Mouse (Mus musculus): ENCODE measurements around the gene Dennd4a. TPM values are rescaled to one million over a fixed set of nuclear protein-coding genes. Genes with fewer than 3 reads are reported as not detected.

The Dennd4a gene
- polyA plus RNA-seq, 1 experiment from 2014 or later, result 5.2 TPM

DNA sequence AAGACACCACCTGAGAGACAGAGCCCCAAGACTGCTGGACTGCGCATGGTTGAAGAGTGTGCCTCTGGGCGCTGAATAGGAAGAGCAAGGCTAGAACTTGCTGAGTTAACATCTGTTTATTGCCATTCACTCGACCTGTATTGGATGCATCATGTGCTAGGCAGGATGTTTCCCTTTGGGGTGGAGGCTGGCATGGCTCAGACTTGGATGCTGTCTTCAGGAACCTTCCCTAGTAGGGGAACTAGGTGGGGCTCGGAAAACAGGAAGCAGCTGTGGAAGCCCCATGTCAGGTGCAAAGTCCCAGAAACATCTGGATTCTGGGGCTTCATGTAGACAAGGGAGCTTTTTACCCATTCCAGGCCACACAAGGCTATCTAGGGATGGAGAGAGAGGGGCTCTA is 119.1 kb downstream of the Dennd4a start:
- no peaks in the 10 kb centered on the region for H3K36me3 ChIP-seq (ENCODE audit: insufficient read depth, low read length)
- no peak overlapping the region for H3K9ac ChIP-seq (replicated peaks; ENCODE audit: low read length)
- H3K4me2 ChIP-seq (replicated peaks; ENCODE audit: low read depth, low read length), result no peak overlapping the region
- ATAC-seq (ENCODE audit: low FRiP score, low TSS enrichment), result no peak
- H3K4me3 ChIP-seq (ENCODE audit: low read length), result no peak overlapping the region
- no peak overlapping the region for H3K27ac ChIP-seq (ENCODE audit: low read length)
- no peaks in the 10 kb centered on the region for H3K27me3 ChIP-seq (ENCODE audit: insufficient read depth, low read length)
- H3K9me3 ChIP-seq (ENCODE audit: low read length), result no peaks in the 10 kb centered on the region
- 76% methylated on average over 4 of the region's 4 CpGs for WGBS
- H3K4me1 ChIP-seq (ENCODE audit: insufficient read depth, low read length), result peaks cover 5% of the 10 kb centered on the region; the same call in 1 of the 2 replicates

DNA sequence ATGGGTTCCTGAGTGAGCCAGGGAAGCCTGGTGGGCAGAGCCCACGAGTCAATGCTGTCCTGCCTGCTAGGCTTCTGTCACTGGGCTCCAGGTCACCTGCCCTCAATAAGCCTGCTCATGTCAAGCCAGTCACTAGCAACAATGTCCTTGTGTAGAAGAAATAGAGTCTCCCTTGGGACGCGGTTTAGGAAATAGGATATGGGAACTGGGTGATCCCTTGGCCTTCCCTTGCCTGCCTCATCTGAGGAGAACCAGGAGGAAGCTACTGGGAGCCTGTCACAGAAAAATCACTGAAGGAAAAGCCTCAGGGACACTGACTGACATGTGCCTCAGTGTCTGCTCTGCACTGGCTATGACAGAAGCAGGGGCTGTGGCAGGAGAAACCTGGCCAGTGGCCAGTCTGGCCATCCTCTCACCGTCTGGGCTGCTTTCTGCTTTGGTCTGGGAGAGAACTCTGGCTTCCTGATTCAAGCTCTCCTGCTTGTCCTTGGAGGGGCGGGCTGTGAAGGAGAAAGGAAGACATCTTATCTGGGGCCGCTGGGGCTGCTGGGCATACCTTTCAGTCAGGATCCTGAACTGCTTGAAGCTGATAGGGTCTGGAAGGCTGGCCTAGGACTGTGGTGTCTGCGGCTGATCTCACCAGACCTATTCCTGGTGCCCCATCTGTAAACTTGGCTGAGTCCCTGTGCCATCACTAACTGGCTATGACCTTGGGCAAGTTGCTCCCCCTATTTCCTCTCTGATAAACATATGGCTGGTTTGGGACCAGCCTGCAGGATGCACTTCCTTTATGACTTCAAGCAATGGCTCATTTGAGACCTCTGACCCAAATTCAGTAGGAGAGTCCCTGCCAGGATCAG is 120.8 kb downstream of the Dennd4a start:
- ATAC-seq (ENCODE audit: low FRiP score, low TSS enrichment), result no peak
- 68% methylated on average over 7 of the region's 7 CpGs for WGBS
- H3K9me3 ChIP-seq (ENCODE audit: low read length), result no peaks in the 10 kb centered on the region
- H3K9ac ChIP-seq (replicated peaks; ENCODE audit: low read length), result no peak overlapping the region
- no peaks in the 10 kb centered on the region for H3K36me3 ChIP-seq (ENCODE audit: insufficient read depth, low read length)
- H3K27me3 ChIP-seq (ENCODE audit: insufficient read depth, low read length), result no peaks in the 10 kb centered on the region
- H3K4me2 ChIP-seq (replicated peaks; ENCODE audit: low read depth, low read length), result no peak overlapping the region
- no peak overlapping the region for H3K4me3 ChIP-seq (ENCODE audit: low read length)
- H3K27ac ChIP-seq (ENCODE audit: low read length), result no peak overlapping the region
- 0 out of 2 replicates have a peak, but pooled peaks cover 5% of the 10 kb centered on the region for H3K4me1 ChIP-seq (ENCODE audit: insufficient read depth, low read length)

DNA sequence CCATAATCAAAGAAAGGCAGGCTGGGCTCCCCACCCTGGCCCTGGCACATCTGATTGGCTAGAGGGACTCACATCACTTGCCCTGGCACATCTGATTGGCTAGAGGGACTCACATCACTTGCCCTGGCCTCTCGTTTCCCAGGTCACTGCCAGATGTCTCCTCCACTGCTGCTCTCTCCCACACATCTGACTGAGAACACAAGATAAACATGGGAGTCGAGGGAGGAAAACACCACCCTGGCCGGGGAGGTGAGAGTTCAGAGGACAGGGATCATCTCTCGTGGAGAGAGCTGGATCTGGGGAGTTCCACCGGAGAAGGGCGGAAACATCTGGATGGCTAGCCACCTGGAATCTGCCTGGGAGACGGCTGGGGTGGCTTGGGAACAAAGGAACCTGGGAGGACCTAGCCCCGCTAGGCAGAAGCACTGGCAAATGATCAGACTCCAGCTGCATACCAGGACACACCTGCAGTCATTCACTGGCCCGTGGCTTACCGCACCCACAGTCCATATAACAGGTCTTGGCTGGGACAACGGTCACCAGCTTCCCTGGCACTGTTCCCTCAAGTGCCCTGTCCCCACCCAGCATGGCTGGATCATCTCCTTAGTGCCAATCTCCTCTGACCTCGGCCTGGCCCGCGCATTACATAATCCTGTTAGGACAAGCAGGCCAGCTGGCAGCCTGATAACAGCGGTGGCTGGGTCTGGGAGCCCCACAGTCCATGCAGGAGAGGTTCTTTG is 123.0 kb downstream of the Dennd4a start:
- H3K4me1 ChIP-seq (ENCODE audit: insufficient read depth, low read length), result 0 out of 2 replicates have a peak, but pooled peaks cover 5% of the 10 kb centered on the region
- H3K36me3 ChIP-seq (ENCODE audit: insufficient read depth, low read length), result no peaks in the 10 kb centered on the region
- 32% methylated on average over 15 of the region's 15 CpGs for WGBS
- H3K4me2 ChIP-seq (replicated peaks; ENCODE audit: low read depth, low read length), result peak overlapping the region; percentile 40
- no peaks in the 10 kb centered on the region for H3K27me3 ChIP-seq (ENCODE audit: insufficient read depth, low read length)
- ATAC-seq (ENCODE audit: low FRiP score, low TSS enrichment), result peak; percentile 76
- H3K27ac ChIP-seq (ENCODE audit: low read length), result 0 out of 2 replicates have a peak overlapping the region, but pooled peaks have one; percentile 27
- H3K4me3 ChIP-seq (ENCODE audit: low read length), result 0 out of 2 replicates have a peak overlapping the region, but pooled peaks have one; percentile 9
- no peaks in the 10 kb centered on the region for H3K9me3 ChIP-seq (ENCODE audit: low read length)
- 0 out of 2 replicates have a peak overlapping the region, but pooled peaks have one; percentile 20 for H3K9ac ChIP-seq (replicated peaks; ENCODE audit: low read length)

DNA sequence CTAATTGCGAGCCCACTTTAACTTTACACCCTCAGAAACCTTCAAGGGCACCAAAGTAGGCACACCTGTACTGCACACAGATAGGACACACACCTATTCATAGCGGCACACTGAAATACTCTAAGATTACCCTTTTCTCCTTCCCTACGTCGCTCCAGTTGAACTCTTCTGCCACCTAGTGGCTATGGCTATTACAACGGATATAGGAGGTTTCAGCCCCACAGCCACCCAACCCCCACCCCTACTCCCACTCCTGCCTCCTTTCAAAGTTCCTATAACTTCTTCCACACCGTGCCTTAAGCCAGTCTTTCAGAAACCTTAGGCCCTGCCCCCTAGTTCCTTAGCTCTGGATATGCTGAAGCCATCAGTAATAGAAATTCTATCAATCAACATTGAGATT is 125.4 kb downstream of the Dennd4a start:
- H3K4me2 ChIP-seq (replicated peaks; ENCODE audit: low read depth, low read length), result no peak overlapping the region

DNA sequence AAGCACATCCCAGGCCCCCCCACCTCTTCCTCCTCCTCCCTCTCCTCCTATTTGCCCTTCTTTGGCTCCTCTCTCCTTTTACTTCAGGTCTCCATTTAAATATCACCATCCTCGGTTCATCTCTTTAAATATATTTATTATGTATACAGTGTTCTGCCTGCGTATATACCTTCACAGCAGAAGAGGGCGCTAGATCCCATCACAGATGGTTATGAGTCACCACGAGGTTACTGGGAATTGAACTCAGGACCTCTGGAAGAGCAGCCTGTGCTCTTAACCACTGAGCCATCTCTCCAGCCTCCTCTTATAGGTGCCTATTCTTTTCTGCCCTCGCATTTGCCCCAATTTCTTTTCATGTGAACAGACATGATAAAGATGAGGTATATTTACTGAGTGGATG is 126.4 kb downstream of the Dennd4a start:
- no peak overlapping the region for H3K4me2 ChIP-seq (replicated peaks; ENCODE audit: low read depth, low read length)
- no peak overlapping the region for H3K9ac ChIP-seq (replicated peaks; ENCODE audit: low read length)
- 62% methylated on average over 5 of the region's 5 CpGs for WGBS
- H3K9me3 ChIP-seq (ENCODE audit: low read length), result no peaks in the 10 kb centered on the region
- H3K27me3 ChIP-seq (ENCODE audit: insufficient read depth, low read length), result no peaks in the 10 kb centered on the region
- H3K4me1 ChIP-seq (ENCODE audit: insufficient read depth, low read length), result peaks cover 10% of the 10 kb centered on the region; the same call in 1 of the 2 replicates
- no peak for ATAC-seq (ENCODE audit: low FRiP score, low TSS enrichment)
- H3K27ac ChIP-seq (ENCODE audit: low read length), result no peak overlapping the region
- H3K36me3 ChIP-seq (ENCODE audit: insufficient read depth, low read length), result no peaks in the 10 kb centered on the region
- no peak overlapping the region for H3K4me3 ChIP-seq (ENCODE audit: low read length)

More for the DNA sequence above, 125.4 kb downstream of the Dennd4a start:
- ATAC-seq (ENCODE audit: low FRiP score, low TSS enrichment), result no peak
- Histone ChIP-seq H3K27me3 (ENCODE audit: insufficient read depth, low read length) (no peaks in the 10 kb centered on the region), H3K9ac (replicated peaks; ENCODE audit: low read length) (no peak overlapping the region), H3K27ac (ENCODE audit: low read length) (no peak overlapping the region), H3K9me3 (ENCODE audit: low read length) (no peaks in the 10 kb centered on the region), H3K36me3 (ENCODE audit: insufficient read depth, low read length) (no peaks in the 10 kb centered on the region), H3K4me3 (ENCODE audit: low read length) (no peak overlapping the region), H3K4me1 (ENCODE audit: insufficient read depth, low read length) (peaks cover 10% of the 10 kb centered on the region; the same call in 1 of the 2 replicates)
- 8% methylated on average over 6 of the region's 6 CpGs for WGBS

DNA sequence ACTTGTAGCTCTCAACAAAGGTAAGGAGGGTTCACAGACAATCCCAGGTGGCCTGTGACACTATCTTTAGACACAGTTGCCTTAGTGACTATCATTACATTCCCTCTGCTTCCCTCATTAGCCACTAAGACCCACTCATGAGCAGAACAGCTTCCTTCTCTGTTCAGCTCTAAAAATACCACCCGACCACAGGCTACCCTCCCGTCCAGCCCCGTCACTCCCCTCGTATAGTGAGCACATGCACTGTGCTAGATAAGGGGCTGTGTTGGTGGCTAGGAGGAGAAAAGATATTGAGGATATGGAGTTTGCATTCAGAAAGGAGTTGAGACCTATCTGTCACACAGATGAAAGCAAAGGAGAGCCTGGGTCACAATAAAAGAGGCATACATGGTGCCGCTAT is 127.4 kb downstream of the Dennd4a start:
- H3K9me3 ChIP-seq (ENCODE audit: low read length), result no peaks in the 10 kb centered on the region
- H3K4me3 ChIP-seq (ENCODE audit: low read length), result no peak overlapping the region
- no peak overlapping the region for H3K4me2 ChIP-seq (replicated peaks; ENCODE audit: low read depth, low read length)
- no peak overlapping the region for H3K9ac ChIP-seq (replicated peaks; ENCODE audit: low read length)
- no peaks in the 10 kb centered on the region for H3K27me3 ChIP-seq (ENCODE audit: insufficient read depth, low read length)
- no peaks in the 10 kb centered on the region for H3K36me3 ChIP-seq (ENCODE audit: insufficient read depth, low read length)
- no peak overlapping the region for H3K27ac ChIP-seq (ENCODE audit: low read length)
- peaks cover 10% of the 10 kb centered on the region; the same call in 1 of the 2 replicates for H3K4me1 ChIP-seq (ENCODE audit: insufficient read depth, low read length)
- no peak for ATAC-seq (ENCODE audit: low FRiP score, low TSS enrichment)
- WGBS, result 86% methylated on average over 5 of the region's 5 CpGs

DNA sequence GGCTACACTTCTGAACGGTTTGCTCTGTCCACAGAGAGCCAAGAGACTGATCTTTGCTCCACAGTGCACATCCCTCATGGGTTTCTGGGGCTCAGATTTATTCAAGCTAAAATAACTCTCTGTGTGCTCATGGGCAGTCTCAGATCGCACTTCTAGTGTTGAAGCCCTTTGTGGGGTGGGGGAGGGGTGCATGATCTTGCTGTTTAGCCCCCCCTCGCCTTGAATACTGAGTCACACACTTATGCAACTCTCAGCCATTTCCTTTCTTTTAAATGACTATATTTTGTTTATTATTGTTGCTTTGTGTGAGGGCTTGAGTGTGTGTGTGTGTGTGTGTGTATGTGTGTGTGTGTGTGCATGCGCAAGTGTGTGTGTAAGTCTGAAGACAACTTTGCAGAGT is 128.1 kb downstream of the Dennd4a start:
- Histone ChIP-seq H3K9me3 (ENCODE audit: low read length) (no peaks in the 10 kb centered on the region), H3K27me3 (ENCODE audit: insufficient read depth, low read length) (no peaks in the 10 kb centered on the region), H3K4me2 (replicated peaks; ENCODE audit: low read depth, low read length) (no peak overlapping the region), H3K4me1 (ENCODE audit: insufficient read depth, low read length) (peaks cover 9% of the 10 kb centered on the region), H3K27ac (ENCODE audit: low read length) (no peak overlapping the region), H3K36me3 (ENCODE audit: insufficient read depth, low read length) (no peaks in the 10 kb centered on the region), H3K4me3 (ENCODE audit: low read length) (no peak overlapping the region), H3K9ac (replicated peaks; ENCODE audit: low read length) (no peak overlapping the region)
- ATAC-seq (ENCODE audit: low FRiP score, low TSS enrichment), result no peak
- 57% methylated on average over 4 of the region's 4 CpGs for WGBS

DNA sequence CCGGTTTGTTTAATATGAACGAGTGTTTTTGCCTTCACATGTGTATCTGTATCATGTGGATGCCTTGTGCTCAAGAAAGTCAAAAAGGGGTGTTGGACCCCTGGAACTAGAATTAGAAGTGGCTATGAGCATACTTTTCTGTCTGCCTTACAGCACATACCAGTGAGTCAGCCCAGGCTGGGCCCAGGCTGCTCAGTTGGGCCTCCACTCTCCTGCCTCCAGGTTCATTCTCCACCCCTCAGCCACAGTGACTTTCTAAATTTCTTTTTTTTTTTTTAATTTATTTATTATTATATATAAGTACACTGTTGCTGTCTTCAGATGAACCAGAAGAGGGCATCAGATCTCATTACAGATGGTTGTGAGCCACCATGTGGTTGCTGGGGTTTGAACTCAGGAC is 128.7 kb downstream of the Dennd4a start:
- H3K36me3 ChIP-seq (ENCODE audit: insufficient read depth, low read length), result no peaks in the 10 kb centered on the region
- no peak overlapping the region for H3K4me2 ChIP-seq (replicated peaks; ENCODE audit: low read depth, low read length)
- no peak overlapping the region for H3K4me3 ChIP-seq (ENCODE audit: low read length)
- H3K27ac ChIP-seq (ENCODE audit: low read length), result no peak overlapping the region
- H3K9ac ChIP-seq (replicated peaks; ENCODE audit: low read length), result no peak overlapping the region
- peaks cover 13% of the 10 kb centered on the region for H3K4me1 ChIP-seq (ENCODE audit: insufficient read depth, low read length)
- no peaks in the 10 kb centered on the region for H3K27me3 ChIP-seq (ENCODE audit: insufficient read depth, low read length)
- ATAC-seq (ENCODE audit: low FRiP score, low TSS enrichment), result no peak
- no peaks in the 10 kb centered on the region for H3K9me3 ChIP-seq (ENCODE audit: low read length)
- 85% methylated on average over 2 of the region's 2 CpGs for WGBS

DNA sequence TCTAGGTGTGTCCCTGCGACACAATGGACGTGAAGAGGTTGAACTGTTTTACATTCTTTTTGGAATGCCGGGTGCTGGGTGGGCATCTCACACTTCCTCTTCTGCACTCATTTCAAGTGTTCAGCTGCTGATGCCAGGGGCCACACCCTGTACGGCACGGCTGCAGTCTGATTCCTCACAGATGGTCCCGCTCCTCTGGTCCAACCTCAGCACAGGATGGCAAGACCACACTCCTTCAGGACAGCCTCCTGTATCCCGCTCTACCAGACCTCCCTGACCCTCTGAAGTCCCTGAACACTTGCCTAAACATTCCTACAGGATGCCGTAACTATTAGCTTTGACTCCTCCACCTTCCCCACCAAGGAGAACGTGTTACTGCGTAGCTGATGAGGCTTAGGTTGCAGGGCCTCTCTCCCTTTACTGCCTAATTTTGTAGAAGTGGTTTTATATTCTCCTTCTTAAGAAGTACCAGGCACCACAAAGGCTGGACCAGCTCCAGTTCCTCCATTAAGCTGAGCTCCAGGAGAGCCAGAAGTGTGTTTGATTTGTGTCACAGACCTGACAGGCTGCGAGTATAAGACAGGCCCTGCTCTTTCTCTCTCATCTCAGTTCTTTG is 129.7 kb downstream of the Dennd4a start:
- H3K36me3 ChIP-seq (ENCODE audit: insufficient read depth, low read length), result no peaks in the 10 kb centered on the region
- no peak overlapping the region for H3K9ac ChIP-seq (replicated peaks; ENCODE audit: low read length)
- H3K27me3 ChIP-seq (ENCODE audit: insufficient read depth, low read length), result no peaks in the 10 kb centered on the region
- ATAC-seq (ENCODE audit: low FRiP score, low TSS enrichment), result no peak
- 57% methylated on average over 11 of the region's 11 CpGs for WGBS
- H3K4me1 ChIP-seq (ENCODE audit: insufficient read depth, low read length), result peaks cover 16% of the 10 kb centered on the region
- no peaks in the 10 kb centered on the region for H3K9me3 ChIP-seq (ENCODE audit: low read length)
- H3K27ac ChIP-seq (ENCODE audit: low read length), result no peak overlapping the region
- H3K4me2 ChIP-seq (replicated peaks; ENCODE audit: low read depth, low read length), result no peak overlapping the region
- H3K4me3 ChIP-seq (ENCODE audit: low read length), result no peak overlapping the region

Data from kidney, embryonic 16.5 days (tissue).